Mouse (Mus musculus): ENCODE data around the gene Asprv1.

Asprv1 gene

DNA sequence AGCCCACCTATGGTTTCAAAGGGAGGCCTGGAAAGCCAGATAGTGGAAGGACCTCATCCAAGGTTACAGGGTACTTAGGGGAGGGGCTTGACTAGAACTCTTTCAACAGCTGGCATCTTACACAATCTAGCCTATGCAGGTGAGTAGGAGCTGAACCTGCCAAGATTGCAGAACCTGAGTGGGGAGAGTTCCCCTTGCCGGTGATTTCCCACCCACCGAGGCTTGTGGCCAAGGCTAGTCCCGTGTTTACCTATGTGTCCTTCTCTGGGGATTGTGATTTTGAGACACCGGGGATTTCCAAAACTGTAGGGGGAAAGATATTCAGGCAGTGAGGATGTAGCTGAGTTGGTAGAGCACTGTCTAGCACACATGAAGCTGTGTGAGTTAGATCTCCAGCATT is 12.7 kb upstream of the Asprv1 start:
- DNase-seq (ENCODE audit: extremely low spot score, low spot score), result no peak

DNA sequence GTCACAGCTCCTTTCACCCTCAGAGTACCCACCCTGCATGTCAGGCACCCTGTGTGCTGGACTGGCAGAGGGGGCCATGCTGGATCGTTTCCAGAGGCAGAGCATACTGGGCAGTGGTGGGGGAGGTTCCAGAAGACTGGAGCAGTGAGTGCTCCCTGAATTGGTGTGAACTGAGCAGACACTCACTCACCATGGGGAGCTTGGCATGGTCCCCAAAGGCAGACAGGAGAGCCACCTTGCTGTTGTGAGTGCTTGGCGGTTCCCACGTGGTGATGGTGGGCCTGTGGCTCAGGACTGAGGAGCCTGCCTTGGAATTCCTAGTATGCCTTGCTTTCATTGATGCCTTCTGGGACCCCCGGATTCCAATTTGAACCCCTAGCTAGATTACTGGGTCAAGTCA is 4.8 kb upstream of the Asprv1 start:
- DNase-seq (ENCODE audit: extremely low spot score, low spot score), result no peak

DNA sequence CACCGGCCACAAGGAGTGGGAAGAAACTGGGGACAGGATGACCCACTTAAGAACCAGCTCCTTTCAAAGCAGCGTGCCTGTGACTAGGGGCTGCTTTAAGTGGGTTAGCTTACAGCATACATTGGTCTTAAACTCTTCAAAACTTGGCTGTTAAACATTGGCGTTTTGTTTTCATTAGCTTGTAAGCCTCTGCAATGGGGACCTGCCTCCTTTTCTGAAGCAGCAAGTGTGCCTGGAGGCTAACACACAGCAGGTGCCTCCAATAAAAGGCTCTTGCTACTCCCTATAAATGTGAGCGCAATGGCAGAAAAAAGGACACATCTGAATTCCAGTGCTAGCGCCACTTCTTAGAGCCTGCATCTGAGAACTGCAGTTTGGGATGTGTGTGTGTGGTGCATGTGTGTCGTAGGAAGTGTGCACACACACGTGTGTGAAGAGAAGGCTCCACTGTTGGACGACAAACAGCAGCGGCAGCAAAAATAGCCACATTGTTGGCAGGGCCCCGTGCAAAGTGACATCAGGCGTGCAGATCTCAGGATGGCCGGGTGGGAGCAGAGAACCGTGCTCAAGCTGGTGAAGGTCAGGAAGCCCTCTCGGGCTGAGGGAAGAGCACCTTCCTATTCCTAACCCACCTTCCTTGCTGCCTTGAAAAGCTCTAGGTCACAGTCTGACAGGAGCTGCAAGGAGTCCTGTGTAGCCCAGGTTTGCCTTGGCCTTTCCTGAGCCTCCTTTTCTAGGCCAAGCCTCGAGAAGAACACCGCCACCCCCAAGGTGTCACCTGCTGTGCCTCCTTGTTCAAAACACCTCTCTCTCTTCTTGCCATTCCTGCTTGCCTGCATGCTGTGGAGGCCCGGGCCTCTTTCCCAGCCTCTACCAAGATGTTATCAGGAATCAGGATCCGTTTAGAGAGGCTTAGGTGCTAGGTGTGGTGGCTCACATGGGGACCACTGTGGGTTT is 3.6 kb upstream of the Asprv1 start:
- no peak for DNase-seq (ENCODE audit: extremely low spot score, low spot score)

DNA sequence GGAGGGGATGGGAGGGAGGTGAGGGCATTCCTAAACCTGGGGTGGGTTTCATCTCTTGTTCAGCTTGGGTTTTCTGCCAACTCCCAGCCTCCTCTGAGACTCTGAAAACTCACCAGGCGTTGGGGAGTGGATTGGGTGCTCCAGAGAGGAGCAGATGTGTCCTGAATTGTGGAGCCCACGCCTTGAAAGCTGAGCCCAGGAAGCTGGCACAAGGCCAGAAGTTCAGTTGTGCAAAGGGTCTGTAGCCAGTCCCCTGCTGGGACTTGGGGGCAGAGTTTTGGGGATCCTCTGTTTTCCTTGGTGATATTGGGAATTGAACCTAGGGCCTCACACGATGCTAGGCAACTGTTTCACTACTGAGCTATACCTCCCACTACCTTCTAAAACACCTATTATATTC is 2.2 kb downstream of the Asprv1 start:
- no peak for DNase-seq (ENCODE audit: extremely low spot score, low spot score)

DNA sequence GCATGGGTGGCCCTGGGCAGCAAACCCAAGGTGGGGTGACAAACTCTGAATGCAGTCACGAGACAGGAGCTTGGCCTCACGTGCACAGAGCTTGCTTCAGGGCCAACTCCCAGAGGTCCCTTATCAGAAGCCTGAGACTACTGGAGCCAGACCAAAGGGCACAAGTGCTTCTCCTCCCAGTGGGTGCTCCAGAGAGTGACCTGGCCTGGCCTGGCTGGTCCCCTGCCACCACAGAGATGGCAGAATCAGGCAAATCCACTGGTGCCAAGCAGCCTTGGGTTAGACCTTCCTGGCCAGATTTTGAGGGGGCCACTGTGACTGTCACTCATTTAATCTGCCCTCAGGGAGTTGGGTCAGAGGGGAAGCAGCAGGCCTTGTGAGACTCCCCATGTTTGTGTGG is 8.5 kb downstream of the Asprv1 start:
- no peak for DNase-seq (ENCODE audit: extremely low spot score, low spot score)

DNA sequence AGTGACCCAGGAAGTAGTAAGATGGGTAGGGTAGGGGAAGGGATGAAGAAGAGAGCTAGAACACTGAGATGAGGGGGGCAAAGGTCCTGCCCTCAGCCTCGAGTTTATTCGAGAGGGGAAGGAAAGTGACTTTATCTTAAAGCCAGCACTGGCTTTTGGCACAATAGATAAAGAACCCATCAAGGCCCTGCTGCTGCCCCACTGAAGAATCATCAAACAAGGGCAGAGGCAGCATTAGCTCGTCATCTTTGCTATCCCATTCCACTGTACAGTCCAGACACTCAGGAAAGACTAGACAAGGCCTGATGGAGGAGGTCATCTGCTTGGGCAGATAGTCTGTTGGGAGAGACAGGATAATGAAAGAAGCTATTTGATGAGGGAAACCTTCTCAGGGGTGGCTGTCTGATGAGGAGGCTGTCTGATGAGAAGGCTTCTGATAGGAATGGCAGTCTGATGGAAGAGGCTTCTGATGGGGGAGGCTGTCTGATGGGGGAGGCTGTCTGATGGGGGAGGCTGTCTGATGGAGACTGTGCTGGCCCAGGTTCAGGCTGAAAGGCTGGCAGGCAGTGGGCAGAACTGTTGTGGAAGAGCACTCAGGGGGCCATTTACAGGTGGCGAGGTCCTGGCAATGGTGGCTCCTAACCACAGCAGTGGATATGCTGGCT is 9.3 kb downstream of the Asprv1 start:
- DNase-seq (ENCODE audit: extremely low spot score, low spot score), result no peak

DNA sequence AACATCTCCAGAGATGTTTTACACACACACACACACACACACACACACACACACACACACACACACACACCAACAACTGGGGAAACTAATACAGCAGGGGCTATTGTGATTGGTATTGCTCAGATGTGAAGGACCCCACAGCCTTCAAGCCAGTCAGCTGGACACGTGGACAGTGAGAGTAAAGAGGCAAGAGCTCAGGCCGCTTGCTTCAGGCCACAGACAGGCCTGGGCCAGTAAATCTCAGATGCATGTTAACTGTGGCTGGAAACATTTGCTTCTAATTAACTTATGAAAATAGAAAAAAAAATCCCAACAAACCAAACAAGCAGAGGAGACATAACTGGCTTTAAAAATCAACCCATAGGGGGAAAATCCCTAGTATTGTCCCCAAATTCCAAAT is 9.9 kb downstream of the Asprv1 start:
- no peak for DNase-seq (ENCODE audit: extremely low spot score, low spot score)

DNA sequence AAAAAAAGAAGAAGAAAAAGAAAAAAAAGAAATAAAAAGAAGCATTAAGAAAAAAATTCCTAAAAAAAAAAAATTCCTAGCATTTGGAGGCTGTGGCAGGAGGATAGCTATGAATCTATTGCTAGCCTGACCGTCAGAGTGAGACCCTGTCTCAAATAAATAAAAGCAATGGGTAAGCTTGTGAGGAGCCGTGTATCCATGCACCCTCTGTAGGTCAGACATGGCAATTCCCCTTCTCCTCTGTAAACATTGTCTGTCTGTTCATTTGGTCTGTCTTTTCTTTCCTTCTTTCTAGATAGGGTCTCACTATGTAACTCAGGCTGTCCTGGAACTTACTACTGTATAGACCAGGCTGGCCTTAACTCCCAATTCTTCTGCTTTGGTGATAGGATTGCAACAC is 10.5 kb downstream of the Asprv1 start:
- DNase-seq (ENCODE audit: extremely low spot score, low spot score), result no peak

DNA sequence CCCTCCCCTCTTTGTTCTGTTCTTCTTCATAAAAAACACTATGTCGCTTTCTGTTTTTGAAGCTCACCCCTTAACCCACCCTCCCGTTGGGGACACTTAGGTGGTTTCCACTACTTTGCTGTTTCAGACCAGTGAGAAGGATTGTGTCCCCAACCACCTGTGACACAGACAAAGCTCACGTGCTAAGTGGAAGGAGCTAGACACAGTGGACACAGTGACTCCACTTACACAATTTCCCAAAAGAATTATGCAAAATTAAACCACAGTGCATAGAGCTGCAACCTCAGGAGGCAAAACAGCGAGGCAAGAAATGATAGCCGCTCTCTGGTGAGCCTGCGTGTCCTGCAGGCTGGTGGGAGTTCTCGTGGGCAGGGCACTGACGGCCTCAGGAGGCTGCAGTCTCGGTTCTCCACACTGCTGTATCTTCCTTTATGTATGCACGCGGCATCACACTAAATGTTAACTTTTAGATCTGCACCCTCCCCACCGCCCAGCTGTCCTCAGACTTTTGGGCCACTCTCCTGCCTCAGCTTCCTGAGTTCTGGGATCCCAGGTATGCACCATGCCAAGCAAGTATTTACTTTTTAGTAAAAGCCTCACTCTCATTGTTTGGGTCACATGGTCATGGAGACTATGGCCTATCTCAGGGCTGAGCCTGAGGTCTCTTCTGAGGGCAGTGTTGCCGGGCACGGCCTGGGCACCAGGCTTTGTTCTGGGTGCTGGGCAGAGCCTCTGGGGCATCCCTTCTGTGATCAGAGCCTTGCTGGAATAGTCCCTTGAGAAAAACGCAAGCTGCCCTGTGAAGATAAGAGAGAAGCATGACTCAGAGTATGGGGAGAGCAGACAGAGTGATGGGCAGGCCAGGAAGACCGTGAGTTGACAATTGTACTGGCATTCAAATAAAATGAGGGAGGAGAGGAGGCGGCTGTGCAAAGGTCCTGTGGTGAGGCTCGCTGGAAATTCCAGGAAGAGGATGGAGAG is 11.5 kb downstream of the Asprv1 start:
- no peak for DNase-seq (ENCODE audit: extremely low spot score, low spot score)

DNA sequence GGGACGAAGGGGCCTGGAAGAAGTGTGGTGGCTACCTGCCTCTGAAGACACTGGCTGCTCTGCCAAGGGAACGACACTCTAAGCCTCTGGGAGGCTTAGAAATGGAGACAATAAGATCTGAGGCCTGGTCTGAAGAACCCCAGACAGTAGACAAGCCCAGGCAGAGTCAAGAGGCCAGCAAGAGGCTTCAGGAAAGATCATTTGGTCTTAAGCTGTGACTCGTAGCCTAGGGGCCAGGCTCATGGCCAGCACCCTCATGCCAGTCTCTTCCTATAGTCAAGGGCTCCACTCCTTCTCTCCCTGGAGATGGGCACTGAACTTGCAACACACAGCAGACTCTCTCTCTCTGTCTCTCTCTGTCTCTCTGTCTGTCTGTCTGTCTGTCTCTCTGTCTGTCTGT is 12.2 kb downstream of the Asprv1 start:
- DNase-seq (ENCODE audit: extremely low spot score, low spot score), result no peak

DNA sequence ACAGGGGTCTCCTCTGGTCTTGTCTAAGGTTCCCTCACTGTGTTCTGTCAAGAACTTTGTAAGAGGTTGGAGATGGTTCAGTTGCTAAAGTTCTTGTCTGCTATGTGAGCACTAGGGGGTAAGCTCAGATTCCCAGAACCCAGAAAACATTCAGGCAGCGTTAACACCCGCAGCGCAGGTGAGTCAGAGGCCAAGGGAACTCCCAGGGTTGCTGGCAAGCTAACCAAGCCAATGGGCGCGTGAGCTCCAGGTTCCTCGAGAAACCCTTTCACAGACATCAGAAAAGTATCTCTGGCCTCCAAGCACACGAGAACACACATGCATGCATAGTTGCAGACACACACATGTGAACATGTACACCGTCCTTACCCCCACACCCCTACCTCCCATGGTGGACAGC is 12.8 kb downstream of the Asprv1 start:
- DNase-seq (ENCODE audit: extremely low spot score, low spot score), result no peak

DNA sequence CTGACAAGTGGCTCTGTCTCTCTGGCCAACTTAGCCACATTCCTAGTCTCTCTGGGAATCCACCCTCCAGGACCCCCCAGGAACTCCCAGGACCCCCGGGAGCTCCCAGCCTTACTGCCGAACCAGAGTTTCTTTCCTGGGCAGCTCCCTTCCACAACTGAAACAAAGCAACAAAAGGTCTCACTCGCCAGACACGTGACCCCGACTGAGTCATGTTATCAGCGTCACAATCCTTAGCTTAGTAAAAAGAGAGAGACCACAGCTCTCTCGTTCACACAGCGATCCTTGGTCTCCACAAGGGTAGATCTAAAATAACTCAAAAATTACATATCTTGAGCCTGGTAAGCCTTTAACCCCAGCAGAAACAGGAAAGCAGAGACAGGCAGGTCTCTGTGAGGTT is 13.8 kb downstream of the Asprv1 start:
- DNase-seq (ENCODE audit: extremely low spot score, low spot score), result no peak

DNA sequence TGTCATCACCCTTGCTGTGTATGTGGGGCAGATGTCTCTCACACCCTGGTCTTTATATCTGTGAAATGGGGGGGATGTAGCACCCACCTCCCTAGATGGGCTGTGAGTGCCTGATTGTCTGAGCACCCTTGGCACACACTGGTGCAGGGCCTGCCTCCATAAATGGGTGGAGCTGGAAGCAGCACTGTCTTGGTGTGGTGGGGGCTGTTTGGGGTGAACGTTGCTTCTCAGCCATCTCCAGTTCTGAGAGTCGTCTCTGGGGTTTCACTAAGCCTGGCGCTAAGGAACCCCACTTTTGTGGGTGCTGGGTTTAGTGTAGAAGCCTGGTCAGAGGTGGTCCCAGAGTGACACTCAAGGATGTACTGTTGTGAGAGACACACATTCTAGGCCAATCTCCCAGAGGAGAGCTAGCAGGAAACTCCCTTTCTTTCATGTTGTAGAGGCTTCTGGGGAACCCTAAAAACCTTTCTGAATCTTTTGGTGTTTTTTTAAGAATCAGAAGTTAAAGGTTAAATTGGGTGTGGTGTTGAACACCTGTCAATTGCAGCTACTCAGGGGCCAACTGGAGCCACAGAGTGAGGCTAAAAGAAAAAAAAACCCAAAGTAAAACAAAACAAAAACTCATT is 16.9 kb downstream of the Asprv1 start:
- no peak for DNase-seq (ENCODE audit: extremely low spot score, low spot score)

DNA sequence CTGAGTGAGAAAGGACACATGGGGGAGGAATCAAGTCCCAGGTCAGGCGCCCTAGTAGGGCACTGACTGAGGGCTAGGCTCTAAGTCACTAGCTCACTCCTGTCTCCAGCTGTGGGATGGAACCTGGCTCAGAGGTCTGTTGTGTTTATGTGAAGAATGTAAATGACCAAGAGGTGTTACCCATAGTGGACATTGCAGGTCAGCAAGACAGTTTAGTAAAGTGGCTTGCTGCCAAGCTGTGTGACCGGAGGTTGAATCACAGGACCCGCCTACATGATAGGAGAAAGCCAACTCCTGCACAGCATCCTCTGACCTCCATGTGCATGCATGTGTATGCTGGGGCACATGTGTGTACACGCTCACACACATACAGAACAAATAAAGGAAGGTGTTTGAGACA is 17.6 kb downstream of the Asprv1 start:
- no peak for DNase-seq (ENCODE audit: extremely low spot score, low spot score)

DNA sequence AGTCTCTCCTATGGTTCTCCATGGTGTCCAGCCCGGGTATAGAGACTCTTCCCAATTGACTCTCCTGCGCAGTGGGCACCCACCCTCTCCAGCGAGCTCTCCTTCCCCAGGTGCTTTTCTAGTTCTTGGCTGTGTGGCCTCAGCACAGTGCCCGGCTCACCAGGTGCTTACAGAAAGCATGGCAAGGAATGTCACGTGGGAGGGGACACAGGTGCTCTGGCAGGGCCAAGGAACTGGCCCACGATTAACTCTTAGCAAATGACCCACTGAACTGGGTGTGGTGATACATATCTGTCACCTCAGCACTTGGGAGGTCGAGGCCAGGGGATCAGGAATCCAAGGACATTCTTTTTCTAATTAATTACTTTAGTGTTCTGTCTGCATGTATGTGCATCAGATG is 18.2 kb downstream of the Asprv1 start:
- DNase-seq (ENCODE audit: extremely low spot score, low spot score), result no peak

DNA sequence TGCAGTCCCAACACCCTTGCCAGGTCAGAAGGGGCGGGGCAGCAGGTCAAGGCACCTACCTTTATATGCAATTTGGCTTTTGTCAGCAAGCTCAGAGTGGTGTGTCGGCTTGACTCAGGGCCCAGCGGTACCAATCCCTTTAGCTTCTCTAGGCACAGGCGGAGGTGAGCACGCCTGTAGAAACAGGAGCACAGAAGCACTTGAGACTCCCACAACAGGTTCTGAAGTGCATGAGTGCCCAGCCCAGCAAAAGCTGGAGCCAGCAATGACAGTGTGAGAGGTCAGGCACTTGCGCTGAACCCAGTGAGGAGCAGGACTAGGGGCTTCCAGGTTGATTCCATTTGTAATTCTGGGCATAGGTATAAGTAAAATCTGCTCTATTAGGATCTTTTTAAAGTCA is 25.1 kb downstream of the Asprv1 start:
- no peak for DNase-seq (ENCODE audit: extremely low spot score, low spot score)

DNA sequence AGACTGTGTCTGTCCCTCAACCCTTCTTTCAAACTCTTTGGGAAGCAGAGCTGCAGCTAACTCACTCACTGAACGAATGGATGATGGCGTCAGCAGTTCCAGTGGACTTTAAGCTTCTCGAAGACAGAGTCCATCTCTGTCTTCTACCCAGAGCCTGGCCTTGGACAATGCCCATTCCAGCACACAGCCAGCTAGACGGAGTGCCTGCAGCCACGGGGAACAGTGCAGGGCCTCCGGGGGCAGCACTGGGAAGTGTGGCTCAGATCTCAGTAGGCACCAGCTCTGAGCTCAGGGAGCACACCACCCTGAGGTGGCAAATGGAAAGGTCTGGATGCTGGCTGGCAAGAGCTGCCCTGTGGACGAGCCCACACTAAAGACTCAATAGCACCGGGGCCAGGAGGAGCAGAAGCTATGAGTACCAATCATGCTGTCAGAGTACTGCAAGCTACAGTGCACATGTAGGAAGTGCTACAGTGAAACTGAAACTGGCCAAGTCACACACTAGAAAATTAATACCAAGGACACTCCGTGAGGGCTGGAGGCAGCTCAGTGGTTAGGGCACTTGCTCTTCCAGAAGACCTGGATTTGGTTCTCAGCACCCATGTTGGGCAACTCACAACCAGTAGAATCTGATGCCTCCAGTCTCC is 26.4 kb downstream of the Asprv1 start:
- DNase-seq (ENCODE audit: extremely low spot score, low spot score), result no peak

DNA sequence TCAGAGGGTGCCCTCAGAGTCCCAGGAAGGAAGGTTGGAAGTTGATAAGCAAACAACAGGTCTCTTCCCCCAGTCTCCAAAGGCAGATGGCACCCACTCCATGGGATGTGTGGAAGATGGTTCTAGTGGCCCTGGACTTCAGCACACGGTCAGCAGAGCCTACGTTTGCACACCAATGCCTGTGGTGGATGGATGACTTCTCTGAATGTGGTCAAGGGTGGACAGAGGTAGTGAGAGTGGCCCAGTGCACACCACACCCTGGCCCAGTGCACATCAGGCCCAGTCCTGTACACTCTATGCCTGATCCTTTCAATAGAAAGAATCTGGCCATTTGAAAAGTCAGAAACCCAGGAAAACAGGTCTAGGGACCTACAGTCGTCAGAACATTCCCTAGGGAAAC is 30.5 kb downstream of the Asprv1 start:
- DNase-seq (ENCODE audit: extremely low spot score, low spot score), result no peak

DNA sequence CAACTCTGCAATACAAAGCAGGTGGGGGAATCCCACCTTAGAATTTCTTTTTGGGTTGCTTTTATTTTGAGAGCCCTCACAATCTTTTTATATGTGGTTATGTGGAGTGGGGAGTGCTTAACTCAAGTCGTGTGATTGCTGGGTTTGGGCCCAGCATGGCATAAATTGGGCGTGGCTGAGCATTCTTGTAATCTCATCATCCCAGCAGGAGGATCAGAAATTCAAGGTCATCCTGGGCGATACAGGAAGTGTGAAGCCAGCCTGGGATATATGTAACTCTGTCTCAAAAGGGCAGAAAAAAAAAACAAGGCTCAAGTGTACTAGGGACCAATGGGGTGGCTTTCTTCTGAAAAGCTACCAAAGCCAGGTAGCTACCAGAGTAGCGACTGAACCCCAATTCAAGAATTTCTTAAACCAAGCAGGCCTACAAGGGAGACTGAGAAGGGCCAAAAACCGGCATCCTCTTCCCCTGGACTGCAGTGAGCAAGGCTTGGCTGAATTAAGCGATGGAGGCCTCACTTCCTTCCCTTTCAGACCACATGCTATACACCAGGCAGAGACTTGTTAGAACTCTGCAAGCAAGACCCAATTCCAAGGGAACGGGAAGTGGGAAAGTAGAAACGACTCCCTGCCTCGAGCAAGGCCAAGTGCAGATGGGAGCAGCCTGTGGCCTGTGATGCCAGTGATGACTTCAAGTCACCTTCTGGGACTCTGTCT is 32.4 kb downstream of the Asprv1 start:
- DNase-seq (ENCODE audit: extremely low spot score, low spot score), result no peak

DNA sequence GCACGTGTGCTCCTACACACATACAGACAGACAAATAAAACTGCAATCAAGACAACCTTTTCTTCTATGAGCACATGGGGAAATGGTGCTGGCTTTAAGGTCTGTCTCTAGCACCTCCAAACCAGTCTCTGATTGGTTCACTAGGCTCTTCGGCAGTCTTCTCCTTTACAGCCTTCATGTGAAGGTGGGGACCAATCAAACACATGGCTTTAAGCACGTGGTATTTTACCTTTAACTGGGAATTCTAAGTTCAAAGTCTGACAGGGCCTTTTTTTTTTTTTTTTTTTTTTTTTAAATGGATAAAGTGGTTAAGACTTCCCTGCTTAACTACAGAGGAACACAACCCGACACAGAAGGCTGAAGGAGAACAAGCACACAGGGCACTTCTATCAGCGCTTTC is 37.1 kb downstream of the Asprv1 start:
- DNase-seq (ENCODE audit: extremely low spot score, low spot score), result no peak
